Mouse (Mus musculus) forebrain, embryonic 14.5 days (tissue): ENCODE results near the gene Lhfp. TPM values are rescaled to one million over a fixed set of nuclear protein-coding genes. Genes with fewer than 3 reads are reported as not detected.

Source experiments
- ATAC-seq: fragments of 200-750 bp; cut with Nextera tagmentation; 2 replicates; pipeline ENCODE4 v1.8.0; 2017; ENCODE audit warnings: mild to moderate bottlenecking, moderate library complexity
- DNase-seq: peaks from one replicate; pipeline ENCODE4 v3.0.0-alpha.2; 2015; ENCODE audit warnings: low spot score
- H3K27ac ChIP-seq: fragments of 300-500 bp; sonication (generic); 2 replicates; pipeline ENCODE4 v1.5.1; 2014; ENCODE audit warnings: low read depth, mild to moderate bottlenecking, control low read depth, low read length, moderate library complexity
- H3K27me3 ChIP-seq: fragments of 300-500 bp; sonication (generic); replicated peaks from 2 replicates; pipeline ENCODE4 v1.6.1; 2014; ENCODE audit warnings: low read length, control low read depth, mixed read lengths; ENCODE audit not compliant: control insufficient read depth, insufficient read depth
- H3K36me3 ChIP-seq: fragments of 300-500 bp; sonication (generic); 2 replicates; pipeline ENCODE4 v1.6.1; 2014; ENCODE audit warnings: low read length, control low read depth; ENCODE audit not compliant: control insufficient read depth, insufficient read depth
- H3K4me1 ChIP-seq: fragments of 300-500 bp; sonication (generic); 2 replicates; pipeline ENCODE4 v1.6.1; 2014; ENCODE audit warnings: antibody characterized with exemption, low read length, control low read depth; ENCODE audit not compliant: control insufficient read depth, insufficient read depth
- H3K4me2 ChIP-seq: fragments of 300-500 bp; sonication (generic); 2 replicates; pipeline ENCODE4 v1.6.1; 2014; ENCODE audit warnings: mild to moderate bottlenecking, control low read depth, low read length
- H3K4me3 ChIP-seq: fragments of 300-500 bp; sonication (generic); 2 replicates; pipeline ENCODE4 v1.5.1; 2014; ENCODE audit warnings: low read depth, low read length, control low read depth
- H3K9ac ChIP-seq: fragments of 300-500 bp; sonication (generic); 2 replicates; pipeline ENCODE4 v1.6.1; 2014; ENCODE audit warnings: mild to moderate bottlenecking, low read length, control low read depth, moderate library complexity
- H3K9me3 ChIP-seq: fragments of 300-500 bp; sonication (generic); replicated peaks from 2 replicates; pipeline ENCODE4 v1.6.1; 2016; ENCODE audit warnings: low read length, control low read depth, mixed read lengths; ENCODE audit not compliant: control insufficient read depth
- WGBS: fragments of 180-500 bp; shearing (Covaris S2); extraction: QIAGEN DNeasy Blood & Tissue Kit; methylation state at CpG from one replicate; pipeline ENCODE4 v1.1.7; 2014; 5-methylcytosine and 5-hydroxymethylcytosine counted together
- polyA plus RNA-seq: library from polyadenylated mRNA; unstranded; fragments of >200 nt; fragmentation: Nextera tagmentation; extraction: Ambion mirVana; gene quantifications from 2 replicates; pipeline ENCODE4 v1.2.1, GENCODE M21; 2014

Gene Lhfp
- polyA plus RNA-seq: 37.4 and 40.5 TPM in 2 replicates

DNA sequence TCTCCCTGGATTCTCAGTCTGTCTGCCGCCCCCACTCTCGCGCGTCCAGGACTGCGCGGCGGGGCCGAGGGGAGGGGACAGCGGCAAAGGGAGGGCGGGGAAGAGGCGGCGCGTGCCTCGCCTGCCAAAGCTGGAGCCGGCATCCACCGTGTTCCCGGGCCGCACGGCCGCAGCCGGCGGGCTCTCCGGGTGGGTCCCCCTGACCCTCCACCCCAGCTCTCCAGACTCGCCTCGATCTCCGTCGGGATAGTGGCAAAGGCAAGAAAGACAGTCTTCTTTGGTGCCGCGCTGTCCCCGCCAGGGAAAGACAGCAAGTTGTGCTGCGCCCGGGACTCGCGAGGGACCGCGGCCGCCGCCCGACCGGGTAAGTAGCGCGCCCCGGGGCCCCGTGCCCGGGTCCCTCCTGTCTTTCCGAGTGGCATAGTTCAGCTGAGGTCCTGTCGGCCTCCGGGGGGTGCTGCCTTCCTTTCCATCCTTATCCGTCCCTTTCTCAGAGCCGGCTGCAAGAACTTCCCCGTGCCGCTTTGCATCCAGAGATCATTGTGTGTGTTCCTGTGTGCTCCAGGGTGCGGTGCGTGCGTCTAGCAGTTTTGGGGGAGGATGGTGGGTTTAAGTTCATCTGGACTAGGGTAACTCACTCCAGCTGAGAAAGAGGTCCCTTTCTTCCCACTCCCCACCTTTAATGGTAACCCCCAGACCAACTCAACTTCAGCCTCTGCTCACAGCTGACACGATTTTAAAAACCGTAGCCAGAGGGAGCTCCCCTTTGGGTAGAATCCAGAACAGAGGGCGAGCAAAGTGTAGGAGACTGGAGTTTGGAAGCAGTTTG, at the start of gene Lhfp:
Lhfp (plus strand) TSS at position 118 of the 829 bp plus-strand sequence.
- Histone ChIP-seq H3K9me3 (no peaks in the 10 kb centered on the region), H3K4me3 (peak within 1 kb of the TSS; percentile 67), H3K27ac (peak within 1 kb of the TSS; percentile 27; the same call in 1 of the 2 replicates), H3K36me3 (no peaks in the 10 kb centered on the region), H3K4me1 (0 out of 2 replicates have a peak, but pooled peaks cover 3% of the 10 kb centered on the region), H3K9ac (peak within 1 kb of the TSS; percentile 72), H3K27me3 (no peaks in the 10 kb centered on the region), H3K4me2 (peak within 1 kb of the TSS; percentile 85)
- peak; percentile 75 for DNase-seq
- peak; percentile 95 for ATAC-seq
- 1% methylated on average over 50 of the region's 58 CpGs for WGBS

DNA sequence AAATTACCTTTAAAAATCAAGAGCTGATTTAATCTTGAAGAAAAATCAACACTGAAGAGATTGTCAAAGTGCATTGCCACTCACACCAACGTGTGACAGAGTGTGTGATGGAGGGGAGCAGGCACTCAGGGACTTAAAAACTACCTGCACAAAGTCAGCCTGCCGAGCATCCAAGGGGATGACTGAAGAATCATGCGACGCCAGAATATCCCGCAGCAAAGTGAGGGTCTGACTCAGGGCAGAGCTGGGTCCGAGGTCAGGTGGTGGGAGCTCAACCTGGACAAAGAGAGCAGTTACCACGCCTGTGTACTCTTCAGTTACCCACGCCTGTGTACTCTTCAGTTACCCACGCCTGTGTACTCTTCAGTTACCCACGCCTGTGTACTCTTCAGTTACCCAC, 48.0 kb upstream of the Lhfp start:
- no peak for DNase-seq
- no peaks in the 10 kb centered on the region for H3K4me1 ChIP-seq
- peaks cover 68% of the 10 kb centered on the region for H3K36me3 ChIP-seq
- ATAC-seq: no peak
- no peak overlapping the region for H3K4me2 ChIP-seq
- no peak overlapping the region for H3K9ac ChIP-seq
- no peak overlapping the region for H3K4me3 ChIP-seq
- no peak overlapping the region for H3K27ac ChIP-seq
- WGBS: 88% methylated on average over 9 of the region's 10 CpGs
- H3K27me3 ChIP-seq: no peaks in the 10 kb centered on the region
- no peaks in the 10 kb centered on the region for H3K9me3 ChIP-seq

DNA sequence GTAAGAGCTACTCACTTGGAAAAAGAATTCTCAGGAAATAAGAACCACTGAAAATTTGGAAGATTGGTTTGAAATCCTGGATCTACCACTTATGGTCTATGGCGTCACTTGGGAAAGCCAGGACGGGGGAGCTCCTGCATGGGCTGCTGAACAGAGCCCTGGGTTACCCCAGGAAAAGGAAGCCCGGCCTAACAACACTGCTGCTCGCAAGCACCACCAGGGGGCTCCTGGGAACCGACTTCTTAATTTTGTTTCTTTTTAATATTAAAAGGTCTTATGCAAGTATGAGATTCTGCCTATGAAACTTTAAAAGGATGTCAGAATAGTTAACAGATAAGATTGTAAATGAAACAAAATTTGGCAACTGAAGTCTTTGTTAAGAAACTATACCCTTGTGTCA, 46.7 kb upstream of the Lhfp start:
- H3K27me3 ChIP-seq: no peaks in the 10 kb centered on the region
- peak; percentile 17 for DNase-seq
- peaks cover 68% of the 10 kb centered on the region for H3K36me3 ChIP-seq
- no peaks in the 10 kb centered on the region for H3K4me1 ChIP-seq
- no peaks in the 10 kb centered on the region for H3K9me3 ChIP-seq
- no peak overlapping the region for H3K4me3 ChIP-seq
- H3K27ac ChIP-seq: no peak overlapping the region
- H3K9ac ChIP-seq: no peak overlapping the region
- no peak overlapping the region for H3K4me2 ChIP-seq
- ATAC-seq: no peak
- WGBS: 63% methylated on average over 5 of the region's 5 CpGs

DNA sequence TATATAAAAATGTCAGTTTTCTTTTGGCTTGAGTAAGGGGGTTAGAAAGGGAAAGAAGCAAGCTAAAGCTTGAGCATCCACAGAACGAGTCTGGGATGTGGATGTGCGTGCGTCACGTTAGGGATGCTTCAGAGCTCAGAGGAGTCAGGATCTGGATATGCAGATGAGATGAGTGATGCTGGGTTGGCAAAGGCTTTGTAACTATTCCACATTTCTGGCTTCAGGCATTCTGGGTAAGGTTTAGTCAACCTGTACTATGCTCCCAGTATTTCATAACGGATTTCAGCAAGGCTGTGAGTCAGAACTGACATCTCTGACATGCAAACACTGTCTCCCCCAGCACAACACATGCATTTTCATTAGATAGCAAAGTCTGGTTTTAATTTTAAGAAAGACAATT, 44.7 kb upstream of the Lhfp start:
- H3K36me3 ChIP-seq: peaks cover 70% of the 10 kb centered on the region
- DNase-seq (no peak), ATAC-seq (no peak)

DNA sequence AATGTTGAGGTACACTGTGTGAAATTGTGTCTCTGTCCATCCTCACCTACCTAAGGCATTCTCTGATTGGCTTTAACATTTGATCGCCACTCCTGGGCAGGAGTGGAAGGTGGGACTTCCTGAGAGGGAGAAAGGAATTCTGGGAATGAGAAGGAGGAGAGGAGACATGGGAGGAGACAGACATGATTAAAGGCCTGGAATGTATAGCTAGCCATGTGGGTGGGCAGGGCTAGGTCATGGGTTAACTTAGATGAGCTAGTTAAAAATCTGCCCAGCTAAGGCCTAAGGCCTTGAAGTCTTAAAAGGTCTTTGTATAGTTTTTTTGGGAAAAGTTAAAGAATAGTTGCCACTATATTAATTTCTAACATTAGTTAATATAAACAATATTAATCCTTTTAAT, 43.9 kb upstream of the Lhfp start:
- no peak for ATAC-seq
- H3K27ac ChIP-seq: no peak overlapping the region
- no peak for DNase-seq
- no peak overlapping the region for H3K9ac ChIP-seq
- no peaks in the 10 kb centered on the region for H3K4me1 ChIP-seq
- peaks cover 73% of the 10 kb centered on the region for H3K36me3 ChIP-seq
- no peak overlapping the region for H3K4me2 ChIP-seq
- no peak overlapping the region for H3K4me3 ChIP-seq
- H3K27me3 ChIP-seq: no peaks in the 10 kb centered on the region
- WGBS: 83% methylated on average over 1 of the region's 1 CpGs
- H3K9me3 ChIP-seq: no peaks in the 10 kb centered on the region

More for the DNA sequence above, 44.7 kb upstream of the Lhfp start:
- 82% methylated on average over 5 of the region's 5 CpGs for WGBS
- no peaks in the 10 kb centered on the region for H3K4me1 ChIP-seq
- H3K4me2 ChIP-seq: no peak overlapping the region
- H3K27me3 ChIP-seq: no peaks in the 10 kb centered on the region
- no peak overlapping the region for H3K4me3 ChIP-seq
- no peaks in the 10 kb centered on the region for H3K9me3 ChIP-seq
- H3K27ac ChIP-seq: no peak overlapping the region
- H3K9ac ChIP-seq: no peak overlapping the region

DNA sequence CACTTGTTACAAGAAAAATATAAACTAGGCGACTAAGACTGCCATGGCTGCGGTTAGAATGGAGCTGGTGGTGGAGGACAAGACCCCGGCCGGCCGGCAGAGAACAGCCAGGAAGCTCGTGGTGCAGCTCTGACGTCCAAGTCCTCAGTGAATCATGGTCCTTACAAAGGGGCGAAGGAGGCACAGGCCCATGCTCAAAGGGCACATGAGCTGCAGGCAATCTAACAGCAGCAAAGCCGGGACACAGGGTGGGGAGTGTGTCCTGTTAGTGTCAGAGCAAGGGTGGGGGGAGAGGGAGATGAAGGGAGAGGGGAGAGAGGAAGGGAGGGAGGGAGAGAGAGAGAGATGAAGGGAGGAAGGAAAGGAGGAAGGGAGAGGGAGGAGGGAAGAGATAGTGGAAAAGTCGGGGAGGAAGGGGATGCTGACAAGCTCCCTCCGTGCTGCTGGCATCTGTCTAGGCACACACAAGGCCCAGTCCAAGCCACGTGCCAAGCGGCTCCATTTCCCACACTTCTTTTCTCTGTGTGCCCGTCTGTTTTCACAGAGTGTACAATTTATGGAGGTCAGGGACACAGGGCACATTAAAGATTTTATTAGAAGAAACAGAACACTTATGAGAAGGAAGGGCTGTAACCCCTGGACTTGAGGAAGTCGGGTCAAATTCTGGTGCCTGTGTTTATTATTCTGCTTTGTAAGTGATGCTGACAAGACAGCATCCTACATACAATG, 42.1 kb upstream of the Lhfp start:
- Histone ChIP-seq H3K9me3 (no peaks in the 10 kb centered on the region), H3K36me3 (peaks cover 70% of the 10 kb centered on the region), H3K27ac (no peak overlapping the region), H3K4me1 (no peaks in the 10 kb centered on the region), H3K4me2 (no peak overlapping the region), H3K9ac (no peak overlapping the region), H3K4me3 (no peak overlapping the region), H3K27me3 (no peaks in the 10 kb centered on the region)
- ATAC-seq: no peak
- no peak for DNase-seq
- 86% methylated on average over 15 of the region's 15 CpGs for WGBS

DNA sequence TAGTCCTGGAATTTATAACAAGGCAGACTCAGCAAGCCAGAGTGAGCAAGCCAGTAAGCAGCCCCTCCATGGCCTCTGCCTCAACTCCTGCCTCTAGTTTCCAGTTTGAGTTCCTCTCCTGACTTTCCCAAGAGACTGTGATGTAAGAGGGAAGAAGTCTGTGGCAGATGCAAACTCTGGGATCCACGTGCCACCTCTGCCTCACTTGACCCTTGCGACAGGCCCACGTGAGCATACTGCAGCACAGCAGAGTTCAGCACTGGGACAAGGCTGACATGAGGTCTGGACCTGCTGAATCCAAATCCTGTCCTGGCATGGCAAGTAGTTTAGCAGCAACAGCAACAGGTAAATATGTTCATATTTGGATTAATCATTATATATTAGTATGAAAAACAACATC, 41.3 kb upstream of the Lhfp start:
- ATAC-seq: no peak
- H3K9ac ChIP-seq: no peak overlapping the region
- 86% methylated on average over 3 of the region's 3 CpGs for WGBS
- H3K9me3 ChIP-seq: no peaks in the 10 kb centered on the region
- no peak for DNase-seq
- no peak overlapping the region for H3K27ac ChIP-seq
- no peak overlapping the region for H3K4me3 ChIP-seq
- H3K4me1 ChIP-seq: no peaks in the 10 kb centered on the region
- H3K4me2 ChIP-seq: no peak overlapping the region
- H3K36me3 ChIP-seq: peaks cover 70% of the 10 kb centered on the region
- H3K27me3 ChIP-seq: no peaks in the 10 kb centered on the region

DNA sequence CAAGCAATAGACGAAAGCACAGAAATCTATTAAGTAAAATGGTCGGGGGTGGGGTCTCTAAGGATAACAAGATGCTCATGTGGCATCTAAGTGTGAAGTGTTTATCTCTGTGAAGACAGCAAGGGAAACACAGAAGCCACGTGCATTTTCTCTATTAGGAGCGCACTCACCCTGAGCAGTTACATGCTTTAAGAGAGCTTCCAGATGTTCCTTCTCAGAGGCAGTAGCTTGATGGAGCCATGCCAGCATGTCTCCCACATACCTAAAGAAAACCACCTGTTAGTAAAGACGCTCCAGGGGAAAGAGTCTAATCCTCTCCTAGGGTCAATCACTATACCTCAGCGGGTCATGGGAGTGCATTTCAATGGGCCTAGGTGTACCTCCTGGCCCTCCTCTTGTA, 39.3 kb upstream of the Lhfp start:
- H3K9me3 ChIP-seq: no peaks in the 10 kb centered on the region
- ATAC-seq (no peak), DNase-seq (no peak)
- WGBS: 71% methylated on average over 6 of the region's 6 CpGs
- H3K27ac ChIP-seq: no peak overlapping the region
- no peak overlapping the region for H3K4me2 ChIP-seq
- no peak overlapping the region for H3K4me3 ChIP-seq
- no peaks in the 10 kb centered on the region for H3K27me3 ChIP-seq
- H3K4me1 ChIP-seq: no peaks in the 10 kb centered on the region
- H3K36me3 ChIP-seq: peaks cover 70% of the 10 kb centered on the region
- no peak overlapping the region for H3K9ac ChIP-seq
